Mouse (Mus musculus): Measurements from ENCODE around the gene Ppl.

The Ppl gene

DNA sequence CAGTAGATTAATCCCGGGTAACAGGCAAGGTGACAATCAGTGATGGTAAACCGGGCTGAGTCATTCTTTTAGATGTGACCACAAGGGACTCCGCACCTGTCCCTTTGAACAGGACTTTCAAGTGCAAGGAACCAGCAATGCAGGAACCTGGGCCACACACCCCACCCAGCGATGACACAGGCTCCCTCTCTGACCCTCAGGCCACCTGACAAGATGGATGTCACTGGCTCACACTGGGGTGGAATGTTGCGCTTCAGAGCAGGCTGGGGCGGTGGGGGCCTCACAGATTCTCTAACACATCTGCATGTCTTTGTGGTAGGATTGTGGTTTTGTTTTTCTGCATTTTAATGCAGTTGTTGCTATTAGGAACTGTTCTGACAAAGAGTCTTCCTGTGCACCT is 8.7 kb downstream of the Ppl start:
- no peak for DNase-seq (ENCODE audit: low spot score)

DNA sequence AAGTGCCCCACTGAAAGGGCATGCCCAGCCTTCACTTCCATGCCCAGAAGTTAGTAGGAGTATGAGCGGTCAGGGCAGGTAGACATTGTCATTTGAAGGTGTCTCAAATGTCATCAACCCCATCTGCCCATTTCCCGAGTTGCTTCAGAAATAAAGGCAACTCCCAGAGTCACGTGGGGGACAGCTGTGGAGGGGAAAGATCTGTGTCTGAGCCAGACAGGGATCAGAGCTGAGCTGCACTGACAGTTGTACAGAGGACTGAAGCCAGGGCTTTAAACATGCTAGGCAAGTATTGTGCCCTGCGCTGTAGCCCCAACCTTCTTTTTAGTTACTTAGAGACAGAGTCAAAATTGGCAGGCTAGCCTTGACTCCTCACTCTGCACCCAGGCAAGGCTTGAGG is 12.4 kb downstream of the Ppl start:
- no peak for DNase-seq (ENCODE audit: low spot score)

DNA sequence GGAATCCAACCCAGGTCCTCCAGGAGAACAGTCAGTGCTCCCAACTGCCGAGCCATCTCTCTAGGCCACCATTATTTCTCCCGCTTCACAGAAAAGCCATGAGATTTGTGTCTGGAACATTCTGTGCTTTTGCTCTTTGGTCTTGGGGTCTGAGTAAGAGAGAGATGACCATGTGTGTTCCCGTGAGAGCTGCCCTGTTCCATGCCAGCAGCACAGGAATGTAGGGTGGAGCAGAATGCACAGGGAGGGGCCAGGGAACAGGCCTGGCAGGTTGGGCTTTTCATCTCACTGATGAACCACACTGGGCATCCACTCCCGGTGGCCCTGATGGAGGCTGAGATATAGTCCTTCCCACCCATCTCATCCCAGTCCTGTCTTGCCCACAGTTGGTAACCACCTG is 12.8 kb downstream of the Ppl start:
- DNase-seq (ENCODE audit: low spot score): no peak

GRCm38 (mm10) chr16:5113582-5113981 is 18.6 kb downstream of the Ppl start:
- DNase-seq (ENCODE audit: low spot score): no peak

DNA sequence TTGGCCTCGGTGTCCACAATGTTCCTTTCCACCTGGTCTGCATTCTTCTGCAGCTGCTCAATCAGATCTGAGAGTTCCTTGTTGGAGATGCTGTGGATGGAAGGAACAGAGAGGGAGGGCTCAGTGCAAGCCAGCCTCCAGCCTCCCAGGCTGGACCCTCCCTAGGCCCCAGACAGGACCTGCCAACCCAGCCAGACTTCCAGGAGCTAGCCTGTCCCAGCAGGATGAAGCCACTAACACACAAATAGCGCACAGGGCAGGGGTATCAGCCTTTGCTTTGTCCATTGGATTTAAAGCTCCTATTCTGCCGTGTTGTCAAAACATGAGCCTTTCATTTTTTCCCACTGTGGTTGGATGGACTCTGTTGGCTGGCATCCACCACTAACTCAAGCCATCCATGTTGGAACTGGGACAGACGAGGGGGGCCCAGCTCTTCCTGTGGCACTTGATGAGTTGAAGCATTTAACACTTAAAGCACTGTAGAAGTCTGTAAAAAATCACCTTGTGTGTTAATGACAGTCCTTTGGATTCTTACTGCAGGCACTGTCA is 19.1 kb downstream of the Ppl start:
- no peak for DNase-seq (ENCODE audit: low spot score)

GRCm38 (mm10) chr16:5111021-5111420 is 21.2 kb downstream of the Ppl start:
- no peak for DNase-seq (ENCODE audit: low spot score)

DNA sequence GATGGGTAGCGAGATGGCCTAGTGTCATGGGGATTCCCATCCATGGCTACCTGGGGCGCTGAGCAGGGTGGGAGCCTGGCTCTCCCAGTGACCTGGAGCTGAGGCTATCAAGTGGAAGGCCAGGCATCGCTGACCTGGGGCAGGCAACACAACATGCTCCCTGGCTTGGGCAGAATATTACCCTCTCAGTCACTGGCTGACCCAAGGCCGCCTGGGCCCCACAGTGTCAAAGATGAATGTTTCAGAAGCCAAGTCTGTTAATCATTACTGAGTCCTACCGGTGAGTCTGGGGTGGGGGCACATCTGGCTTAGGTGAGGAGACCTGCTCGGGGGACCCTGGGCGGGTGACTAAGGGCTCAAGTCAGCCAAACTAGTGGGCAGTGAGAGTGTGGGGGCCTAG is 22.3 kb downstream of the Ppl start:
- DNase-seq (ENCODE audit: low spot score): no peak

- no peak for DNase-seq (ENCODE audit: low spot score)
Measured at GRCm38 (mm10) chr16:5101000-5101399, 31.2 kb downstream of the Ppl start.

GRCm38 (mm10) chr16:5096504-5096903 is 35.7 kb downstream of the Ppl start:
- DNase-seq (ENCODE audit: low spot score): no peak

GRCm38 (mm10) chr16:5093285-5093684 is 38.9 kb downstream of the Ppl start:
- no peak for DNase-seq (ENCODE audit: low spot score)

GRCm38 (mm10) chr16:5089021-5089420 is 43.2 kb downstream of the Ppl start:
- DNase-seq (ENCODE audit: low spot score): no peak

- no peak for DNase-seq (ENCODE audit: low spot score)
Measured at GRCm38 (mm10) chr16:5086179-5086578, 46.0 kb downstream of the Ppl start.

- DNase-seq (ENCODE audit: low spot score): no peak
Measured at GRCm38 (mm10) chr16:5085196-5085595, 47.0 kb downstream of the Ppl start.

DNA sequence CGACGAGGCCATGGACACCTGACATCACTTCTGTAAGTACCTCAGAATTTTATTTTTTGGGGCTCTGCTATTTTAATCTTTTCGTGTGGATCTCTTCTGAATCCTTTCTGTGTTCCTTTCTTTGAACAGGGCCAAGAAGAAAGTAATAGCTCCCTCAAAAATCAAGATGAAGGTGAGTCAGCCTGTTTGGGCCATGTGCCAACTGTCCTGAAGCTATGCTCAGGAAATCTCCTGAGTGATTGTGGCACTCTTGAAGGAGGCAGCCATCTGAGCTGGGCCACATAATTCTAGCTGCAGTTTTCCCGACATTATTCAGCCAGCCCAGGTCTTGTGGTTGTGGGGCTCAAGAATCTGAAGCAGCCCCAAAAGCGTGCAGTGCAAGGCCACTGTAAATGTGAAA is 57.9 kb downstream of the Ppl start:
- DNase-seq (ENCODE audit: low spot score): no peak

GRCm38 (mm10) chr16:5071974-5072373 is 60.2 kb downstream of the Ppl start:
- DNase-seq (ENCODE audit: low spot score): no peak

GRCm38 (mm10) chr16:5070321-5070720 is 61.9 kb downstream of the Ppl start:
- DNase-seq (ENCODE audit: low spot score): peak; percentile 57

DNA sequence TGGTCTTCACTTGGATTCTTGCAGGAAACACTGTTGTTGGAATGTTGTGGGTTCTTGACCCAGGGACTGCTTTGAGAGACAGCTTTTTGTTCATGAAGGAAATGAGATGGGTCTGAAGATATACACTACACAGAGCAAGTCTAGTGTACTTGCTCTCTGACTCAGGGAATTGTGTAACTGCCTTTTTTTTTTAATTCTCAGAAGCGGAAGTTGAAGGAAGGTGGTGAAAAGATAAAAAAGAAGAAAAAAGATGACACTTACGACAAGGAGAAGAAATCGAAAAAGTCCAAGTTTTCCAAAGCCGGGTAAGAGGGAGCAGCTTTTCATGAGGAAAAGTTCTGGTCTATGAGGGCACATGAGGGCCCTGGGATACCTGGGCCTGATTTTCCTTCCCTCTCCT is 68.7 kb downstream of the Ppl start:
- no peak for DNase-seq (ENCODE audit: low spot score)

DNA sequence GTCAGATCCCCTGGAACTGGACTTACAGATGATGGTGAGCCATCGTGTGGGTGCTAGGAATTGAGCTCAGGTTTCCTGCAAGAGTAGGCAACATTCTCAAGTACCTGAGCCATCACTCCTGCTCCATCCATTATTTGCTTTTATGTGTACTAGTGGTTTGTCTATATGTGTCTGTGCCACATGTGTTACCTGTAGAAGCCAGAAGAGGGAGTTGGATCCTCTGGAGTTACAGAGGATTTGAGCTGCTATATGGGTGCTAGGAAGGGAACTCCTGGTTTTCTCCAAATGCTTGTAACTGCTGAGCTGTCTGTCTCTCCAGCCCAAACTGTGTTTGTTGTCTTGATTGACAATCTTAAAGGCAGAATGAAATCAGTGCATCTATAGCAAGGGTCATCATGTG is 74.1 kb downstream of the Ppl start:
- no peak for DNase-seq (ENCODE audit: low spot score)

DNA sequence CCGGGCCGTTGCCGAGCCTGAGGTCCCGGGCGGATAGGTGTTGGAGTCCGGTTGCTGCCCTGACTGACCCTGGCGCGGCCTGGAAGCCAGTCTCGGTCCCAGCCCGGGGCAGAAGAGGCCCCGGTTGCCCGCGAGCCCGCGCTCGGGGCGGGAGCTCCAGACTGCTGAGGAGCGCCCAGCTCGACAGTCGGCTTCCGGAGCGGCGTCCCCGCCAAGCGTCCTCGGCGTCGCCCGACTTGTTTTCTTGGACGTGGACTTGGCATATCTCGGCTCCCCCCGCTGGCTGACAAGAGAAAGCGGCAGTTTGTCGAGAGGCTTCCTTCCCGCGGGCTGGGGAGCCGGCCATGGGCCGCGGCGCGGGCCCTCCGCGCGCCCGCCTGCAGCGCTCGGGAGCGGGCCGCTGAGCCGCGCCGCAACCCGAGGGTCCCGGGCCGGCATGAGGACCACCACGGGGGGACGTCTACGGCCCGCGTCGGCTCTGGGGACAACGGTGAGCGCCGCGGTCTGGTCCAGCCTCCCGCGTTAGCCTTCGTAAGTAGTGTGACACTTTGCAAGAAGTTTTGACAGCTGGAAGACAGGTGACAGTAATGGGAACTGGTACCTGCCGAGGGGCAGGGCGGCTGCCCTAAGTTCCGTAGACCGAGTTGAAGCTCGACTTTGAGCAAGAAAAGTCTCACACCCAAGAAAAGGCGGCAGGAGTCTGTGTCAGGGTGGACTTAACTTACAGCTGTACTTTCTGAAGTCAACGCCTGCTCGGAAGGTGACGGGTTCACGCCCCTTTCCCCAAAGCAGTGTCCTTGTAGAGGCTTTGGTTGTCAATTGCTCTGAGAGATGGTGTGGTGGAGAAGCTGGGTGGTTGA is 81.7 kb downstream of the Ppl start:
- DNase-seq (ENCODE audit: low spot score): peak; percentile 68

DNA sequence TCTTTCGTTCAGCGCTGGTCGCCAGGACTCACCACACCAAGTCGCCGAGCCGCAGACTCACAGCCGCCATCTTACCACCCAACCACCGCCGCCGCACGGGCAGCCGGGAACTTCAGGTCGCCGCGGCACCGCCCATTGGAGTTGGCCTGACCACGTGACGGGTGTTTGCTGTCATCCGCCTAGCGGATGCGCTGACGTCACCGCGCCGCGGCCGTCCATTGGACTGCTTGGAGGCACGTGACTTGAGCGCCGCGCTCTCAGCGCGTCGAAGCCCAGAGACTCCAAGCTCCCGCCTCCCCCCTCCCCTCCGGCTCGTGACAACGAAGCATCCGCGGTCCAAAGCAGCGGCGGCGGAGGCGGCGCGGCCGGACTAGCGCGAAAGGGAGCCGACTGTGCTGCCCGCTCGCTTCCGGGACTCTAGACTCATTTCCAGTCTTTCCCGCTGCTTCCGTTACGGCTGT is 82.4 kb downstream of the Ppl start, which contains the start of the genes Glyr1 and Ubn1:
Gene Glyr1 (minus strand): TSS at position 90 of the 461 bp plus-strand sequence.
Gene Ubn1 (plus strand): TSS at position 284 of the 461 bp plus-strand sequence.
- DNase-seq (ENCODE audit: low spot score): peak; percentile 100

- no peak for DNase-seq (ENCODE audit: low spot score)
Measured at GRCm38 (mm10) chr16:5049182-5049773, 82.9 kb downstream of the Ppl start.

DNA sequence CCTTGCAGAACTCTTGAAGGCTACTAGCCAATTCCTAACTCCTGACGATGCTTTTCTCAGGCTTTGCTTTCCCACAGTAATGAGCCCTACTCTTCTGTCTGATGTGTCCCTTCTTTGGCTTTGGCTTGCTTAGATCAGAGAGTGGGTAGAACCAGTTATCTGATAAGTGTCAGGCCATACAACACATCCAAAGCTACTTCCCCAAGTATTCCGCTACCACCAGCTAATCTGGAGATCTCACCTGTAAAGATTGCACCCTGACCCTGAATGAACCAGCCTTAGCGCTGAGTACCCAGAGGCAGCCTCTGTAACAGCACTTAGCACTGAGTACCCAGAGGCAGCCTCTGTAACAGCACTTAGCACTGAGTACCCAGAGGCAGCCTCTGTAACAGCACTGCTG is 86.9 kb downstream of the Ppl start:
- DNase-seq (ENCODE audit: low spot score): no peak

DNA sequence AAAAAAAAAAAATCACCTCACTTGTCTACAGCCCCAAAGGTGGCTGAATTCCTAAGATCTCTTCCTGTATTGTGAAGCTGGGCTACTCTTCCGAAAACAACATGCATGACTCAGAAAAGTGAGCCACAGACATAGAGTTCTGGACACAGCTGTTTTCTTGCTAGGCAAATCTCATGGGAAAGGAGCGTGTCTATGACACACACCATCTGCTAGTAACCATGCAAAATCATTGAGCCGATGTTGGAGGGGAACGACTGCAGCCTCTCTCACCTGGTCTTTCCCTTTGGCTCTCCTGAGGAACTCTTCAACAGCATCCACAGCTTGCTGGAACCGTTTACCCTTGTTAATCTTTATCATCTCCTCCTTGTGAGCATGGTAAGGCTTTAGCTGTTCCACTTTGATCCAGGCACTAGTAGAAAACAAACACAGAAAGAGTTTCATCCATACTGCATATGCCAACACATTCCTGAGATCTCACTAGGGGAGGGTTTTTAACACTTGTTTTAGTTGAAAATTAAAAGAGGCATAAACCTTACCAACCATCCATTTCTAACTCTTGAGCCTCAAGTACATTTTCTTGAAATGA is 95.5 kb downstream of the Ppl start:
- no peak for DNase-seq (ENCODE audit: low spot score)
